Mouse (Mus musculus) lung, postnatal 10 days (tissue): ENCODE data around the gene Cnr2.

Experiments
- DNase-seq: peaks from one replicate; pipeline ENCODE4 v3.0.0; 2021

Gene Cnr2

DNA sequence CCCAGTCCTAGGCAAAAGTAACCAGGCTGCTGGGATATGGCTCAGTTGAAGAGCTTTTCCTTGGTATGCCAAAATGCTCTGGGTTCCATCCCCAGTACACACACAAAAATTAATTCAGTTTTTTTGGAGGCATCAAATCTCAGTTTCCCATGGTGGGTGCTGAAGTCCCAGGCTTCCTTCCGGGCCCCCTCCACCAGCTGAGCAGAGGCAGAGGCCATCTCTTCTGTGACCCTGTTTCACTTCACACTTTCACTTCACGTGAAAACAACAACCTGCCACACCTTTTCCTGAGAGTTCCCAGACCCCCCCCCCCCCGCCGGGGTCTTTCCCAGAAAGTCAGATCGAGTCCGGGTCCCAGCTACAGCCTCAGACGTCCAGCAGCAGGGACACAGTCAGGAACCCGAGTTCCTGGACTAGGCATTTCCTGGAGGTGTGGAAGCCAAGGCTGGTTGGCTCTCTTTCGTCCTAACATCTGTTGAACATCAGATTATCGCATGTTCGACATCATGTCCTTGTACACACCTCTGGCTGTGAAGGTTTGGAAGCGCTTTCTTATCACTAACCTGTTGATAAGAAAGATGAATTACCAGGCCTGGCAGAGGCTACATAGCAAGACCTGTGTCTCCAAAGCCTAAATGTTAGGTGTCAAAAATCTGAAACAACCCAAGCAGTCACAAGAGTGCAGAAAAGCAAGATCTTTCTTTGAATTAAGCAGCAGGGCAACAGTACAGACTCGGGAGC lies 14.3 kb downstream of the Cnr2 start:
- no peak for DNase-seq

DNA sequence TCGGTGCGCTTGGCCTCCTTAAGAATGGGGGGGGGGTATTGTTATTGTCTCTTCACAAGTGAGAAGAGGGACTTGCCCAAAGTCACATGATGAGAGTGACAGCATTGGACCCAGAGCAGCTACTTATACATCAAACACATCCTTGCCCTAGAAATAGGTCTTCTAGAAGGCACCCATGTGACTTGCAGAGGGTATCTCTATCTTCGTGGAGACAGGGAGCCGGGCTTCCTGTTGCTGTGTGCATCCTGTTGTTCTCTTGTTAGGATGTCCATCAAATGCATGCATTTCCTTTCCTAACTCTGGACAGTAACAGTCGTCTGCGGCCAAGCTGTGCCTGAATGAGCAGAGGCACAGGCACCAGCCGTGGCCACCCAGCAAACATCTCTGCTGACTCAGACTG lies 16.3 kb downstream of the Cnr2 start:
- peak; percentile 43 for DNase-seq

DNA sequence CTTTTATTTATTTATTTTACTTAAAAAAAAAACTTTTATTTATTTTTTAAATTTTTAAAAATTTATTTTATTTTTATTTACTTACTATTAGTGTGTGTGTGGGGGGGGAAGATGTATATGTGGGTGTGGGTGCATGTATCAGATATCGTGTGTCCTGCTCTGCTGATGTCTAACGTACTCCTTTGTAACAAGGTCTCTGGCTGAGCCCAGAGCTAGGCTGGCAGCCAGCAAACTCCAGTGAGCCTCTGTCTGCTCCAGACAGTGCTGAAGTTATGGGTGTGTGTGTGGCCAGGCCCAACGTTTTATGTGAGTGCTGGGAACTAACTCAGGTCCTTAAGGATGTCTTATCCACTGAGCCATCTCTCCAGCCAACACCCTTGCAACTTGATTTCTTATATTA lies 17.0 kb downstream of the Cnr2 start:
- no peak for DNase-seq

DNA sequence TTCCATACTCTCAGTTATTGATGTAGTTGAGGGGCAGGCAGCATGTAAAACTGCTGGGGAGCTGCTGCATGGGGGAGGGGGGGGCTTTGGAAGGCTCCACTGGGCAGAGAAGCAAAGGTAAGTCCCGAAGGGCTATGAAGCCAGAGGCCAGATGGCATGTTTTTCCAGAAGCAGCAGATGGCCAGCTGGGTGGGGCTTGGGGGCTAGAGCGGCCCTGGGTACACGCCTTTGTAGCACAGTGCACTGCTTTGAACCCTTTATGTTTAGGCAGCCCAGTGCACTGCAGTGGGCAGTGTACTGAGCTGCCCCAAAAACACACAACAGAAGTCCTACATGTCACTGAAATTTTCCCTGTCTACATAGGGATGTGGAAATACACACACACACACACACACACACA lies 17.6 kb downstream of the Cnr2 start:
- DNase-seq, result no peak

DNA sequence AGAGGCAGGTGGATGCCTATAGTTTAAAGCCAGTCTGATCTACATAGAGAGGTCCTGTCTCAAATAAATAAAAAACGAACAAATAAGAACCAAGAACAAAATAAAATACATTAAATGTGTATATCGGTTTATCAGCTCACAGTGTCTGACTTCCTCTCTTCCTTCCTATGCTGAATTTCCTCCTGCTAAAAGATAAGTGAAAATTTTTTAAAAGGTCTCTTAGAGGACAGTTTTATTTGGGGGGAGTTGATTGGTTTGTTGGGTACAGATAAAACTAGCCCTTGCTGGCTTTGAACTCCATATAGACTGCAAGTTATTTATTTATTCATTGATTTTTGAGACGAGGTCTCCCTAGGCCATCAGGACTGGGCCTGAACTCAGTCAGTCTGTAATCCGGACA lies 18.2 kb downstream of the Cnr2 start:
- no peak for DNase-seq

DNA sequence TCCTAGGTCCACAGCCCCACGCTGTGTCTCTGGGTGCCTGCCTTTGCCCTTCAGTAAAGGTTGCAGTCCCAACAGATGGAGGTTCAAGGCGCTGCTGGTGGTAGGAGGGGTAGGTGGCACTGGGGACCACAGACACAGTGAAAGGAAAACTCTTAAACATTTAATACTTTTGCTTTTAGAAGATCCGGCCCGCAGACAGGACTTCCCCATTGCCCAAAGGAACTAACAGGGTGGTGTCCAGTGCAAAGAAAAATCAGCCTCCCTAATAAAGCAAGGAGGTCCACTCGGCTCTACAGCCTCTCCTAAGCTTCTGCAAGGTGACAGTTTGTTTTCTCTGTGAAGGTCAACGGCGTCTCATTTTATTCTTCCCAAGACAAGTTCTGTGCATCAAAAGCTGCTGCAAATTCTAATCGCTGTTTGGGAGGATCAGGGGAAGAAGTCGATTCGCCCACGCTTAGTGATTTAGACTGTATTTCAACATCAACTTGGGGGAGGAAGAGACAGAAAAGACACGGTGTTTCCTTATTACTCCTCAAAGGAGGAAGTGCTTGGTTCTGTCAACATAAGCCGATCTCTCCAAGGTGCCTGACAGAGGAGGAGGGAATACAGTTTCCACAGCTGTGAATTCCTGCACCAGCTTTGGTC lies 23.6 kb downstream of the Cnr2 start:
- no peak for DNase-seq

DNA sequence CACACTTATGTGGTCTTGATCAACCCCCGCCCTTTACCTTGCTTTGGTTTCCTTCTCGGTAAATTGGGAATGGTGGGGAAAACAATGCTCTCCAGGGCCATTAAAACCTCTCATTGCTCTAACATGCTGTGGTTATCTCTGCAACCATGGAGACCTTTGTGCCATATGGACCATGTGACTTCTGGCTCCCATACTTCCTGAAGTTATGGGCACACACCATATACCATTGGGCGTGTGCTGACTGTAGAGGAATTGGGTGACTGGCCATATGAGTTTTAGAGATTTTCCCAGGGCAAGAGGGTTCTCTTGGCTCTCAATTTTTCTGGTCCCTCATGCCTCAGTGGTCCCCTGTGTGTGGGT lies 24.1 kb downstream of the Cnr2 start:
- DNase-seq, result no peak

DNA sequence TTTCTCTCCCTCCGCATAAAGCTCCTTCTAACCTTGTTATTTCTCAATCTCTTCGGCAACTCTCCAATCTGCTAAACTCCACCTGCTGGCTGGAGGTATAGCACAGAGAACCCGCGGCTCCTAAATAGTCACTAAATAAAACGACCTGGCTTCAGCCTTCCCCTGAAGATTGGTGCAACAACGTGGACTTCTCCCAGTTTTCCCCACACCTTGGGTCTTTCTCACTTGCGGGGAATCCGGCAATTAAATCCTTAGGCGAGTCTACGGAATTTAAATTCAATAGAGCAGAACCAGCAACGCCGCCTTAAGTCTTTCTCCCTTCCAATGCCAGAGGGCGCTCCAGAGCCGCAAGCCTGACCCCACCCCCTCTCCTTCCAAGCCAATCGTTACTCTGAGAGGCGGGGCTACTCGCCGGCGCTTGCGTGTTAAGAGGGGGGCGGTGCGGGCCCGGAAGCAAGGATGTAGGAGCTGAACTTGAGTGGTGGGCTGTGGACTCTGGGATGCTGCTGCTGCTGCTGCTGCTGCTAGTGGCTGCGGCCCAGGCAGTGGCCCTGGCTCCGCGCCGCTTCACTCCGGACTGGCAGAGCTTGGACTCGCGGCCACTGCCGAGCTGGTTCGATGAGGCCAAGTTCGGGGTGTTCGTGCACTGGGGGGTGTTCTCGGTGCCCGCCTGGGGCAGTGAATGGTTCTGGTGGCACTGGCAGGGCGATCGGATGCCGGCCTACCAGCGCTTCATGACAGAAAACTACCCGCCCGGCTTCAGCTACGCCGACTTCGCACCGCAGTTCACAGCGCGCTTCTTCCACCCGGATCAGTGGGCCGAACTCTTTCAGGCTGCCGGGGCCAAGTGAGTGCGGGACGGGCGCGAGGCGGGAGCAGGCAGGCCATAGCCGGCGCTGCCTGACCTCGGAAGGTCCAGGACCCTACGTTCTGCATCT lies 25.4 kb downstream of the Cnr2 start, which contains the start of gene Fuca1:
Gene Fuca1, plus strand, starts transcription at position 432 of the 938 bp plus-strand sequence.
- peak; percentile 98 for DNase-seq

DNA sequence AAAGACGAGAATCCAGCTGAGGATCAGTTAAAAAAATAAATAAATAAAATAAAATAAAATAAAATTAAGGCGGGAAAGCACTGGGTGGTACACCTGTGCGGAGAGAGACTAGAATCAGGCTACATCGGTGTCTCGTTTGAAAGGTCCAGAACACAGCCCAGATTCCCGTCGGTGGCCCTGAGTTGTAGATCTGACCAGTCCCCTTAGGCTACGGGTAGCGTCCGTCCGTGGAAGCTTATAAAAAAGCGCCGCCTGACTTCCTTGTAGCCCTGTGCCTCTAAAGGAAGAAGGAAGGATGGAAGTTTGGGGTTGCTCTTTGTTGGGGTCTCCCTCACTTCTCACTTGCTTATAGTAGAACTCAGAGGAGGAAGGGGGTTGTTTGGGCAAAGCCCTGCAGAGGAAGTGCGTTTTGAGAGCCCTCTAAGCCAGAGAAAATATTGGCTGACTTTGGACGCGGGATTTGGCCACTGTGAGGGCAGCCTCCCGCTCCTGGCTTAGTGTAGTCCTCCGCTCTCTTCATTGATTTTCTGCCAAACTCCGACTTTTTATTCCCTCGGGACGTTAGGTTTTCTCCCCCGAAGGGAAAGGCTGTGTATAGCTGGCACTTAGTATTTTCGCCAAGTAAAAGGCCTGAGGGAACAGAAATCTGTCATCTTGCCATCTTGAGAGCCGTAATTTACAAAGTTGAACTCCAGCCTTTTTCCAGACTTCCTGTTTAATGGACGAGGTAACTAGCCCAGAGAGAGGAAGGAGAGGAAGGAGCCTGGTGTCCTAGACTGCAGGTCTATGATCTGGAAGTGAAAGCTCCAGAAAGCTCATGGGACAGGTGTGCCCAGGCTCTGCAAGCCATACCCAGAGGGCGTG lies 26.3 kb downstream of the Cnr2 start:
- peak; percentile 28 for DNase-seq

DNA sequence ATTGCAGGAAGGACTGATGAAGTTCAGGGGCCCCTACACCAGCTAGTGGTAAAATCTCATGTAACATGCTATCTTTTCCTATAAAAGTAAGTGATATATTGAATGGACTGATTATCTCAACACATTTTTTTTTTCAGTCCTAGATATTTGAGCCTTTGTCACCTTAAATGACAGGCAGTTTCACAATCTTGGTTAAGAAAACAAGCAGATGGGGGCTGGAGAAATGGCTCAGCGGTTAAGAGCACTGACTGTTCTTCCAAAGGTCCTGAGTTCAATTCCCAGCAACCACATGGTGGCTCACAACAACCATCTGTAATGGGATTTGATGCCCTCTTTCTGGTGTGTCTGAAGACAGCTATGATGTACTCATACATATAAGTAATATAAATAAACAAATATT lies 27.0 kb downstream of the Cnr2 start:
- DNase-seq, result no peak

DNA sequence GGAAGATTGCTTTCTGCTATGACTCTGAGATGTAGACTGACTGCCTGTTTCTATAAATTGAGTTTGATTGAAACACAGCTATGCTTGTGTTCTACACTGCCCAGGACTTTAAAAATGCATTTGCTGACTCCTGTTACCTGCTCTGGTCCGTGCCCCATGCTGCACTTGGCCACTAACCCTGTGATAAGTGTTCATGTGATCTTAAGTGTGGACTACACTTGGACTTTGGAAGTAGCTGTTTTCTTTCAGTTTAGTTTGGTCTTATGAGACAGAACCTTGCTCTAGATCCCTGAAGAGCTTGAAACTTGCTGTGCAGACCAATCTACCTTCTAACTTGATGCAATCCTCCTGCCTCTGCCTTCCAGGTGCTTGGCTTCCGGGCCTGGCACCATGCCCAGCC lies 29.2 kb downstream of the Cnr2 start:
- no peak for DNase-seq

DNA sequence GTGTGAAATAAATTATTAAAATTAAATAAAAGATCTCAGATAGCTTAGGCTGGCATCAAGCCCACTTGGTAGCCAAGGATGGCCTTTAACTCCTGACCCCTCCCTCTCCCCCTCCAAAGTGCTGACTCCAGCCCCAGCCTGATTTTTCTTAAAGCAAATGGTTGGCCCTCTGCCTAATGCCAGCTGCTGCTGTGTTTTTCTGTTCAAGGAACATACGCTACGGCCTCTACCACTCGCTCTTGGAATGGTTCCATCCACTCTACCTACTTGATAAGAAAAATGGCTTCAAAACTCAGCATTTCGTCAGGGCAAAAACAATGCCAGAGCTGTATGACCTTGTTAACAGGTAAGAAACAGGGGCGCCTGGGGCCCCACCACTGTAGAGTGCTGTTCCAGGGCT lies 30.1 kb downstream of the Cnr2 start:
- DNase-seq, result peak; percentile 30

DNA sequence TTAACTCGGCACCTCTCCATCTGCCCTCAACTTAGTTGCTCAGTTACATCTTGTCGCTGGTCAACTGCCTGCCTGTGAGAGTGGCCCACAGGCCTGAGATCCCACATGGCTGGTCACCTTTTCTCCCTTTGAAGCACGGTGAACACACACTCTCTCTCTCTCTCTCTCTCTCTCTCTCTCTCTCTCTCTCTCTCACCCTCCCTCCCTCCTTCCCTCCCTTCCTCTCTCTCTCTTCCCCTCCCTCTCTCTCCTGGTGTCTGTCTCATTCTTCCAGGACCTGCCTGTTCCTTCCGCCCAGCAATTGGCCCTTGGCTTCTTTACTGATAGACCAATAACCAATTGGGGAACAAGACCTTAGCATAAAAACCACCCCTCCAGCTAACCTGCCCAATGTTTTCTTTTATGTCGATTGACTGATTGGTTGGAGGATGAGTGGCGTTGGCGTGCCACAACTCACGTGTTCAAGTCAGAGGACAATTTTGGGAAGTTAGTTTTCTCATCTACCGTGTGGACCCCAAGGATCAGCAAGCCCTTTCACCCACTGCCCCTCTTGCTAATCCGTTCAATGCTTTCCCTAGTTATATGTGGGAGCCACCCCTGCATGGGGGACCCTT lies 31.1 kb downstream of the Cnr2 start:
- DNase-seq, result no peak

DNA sequence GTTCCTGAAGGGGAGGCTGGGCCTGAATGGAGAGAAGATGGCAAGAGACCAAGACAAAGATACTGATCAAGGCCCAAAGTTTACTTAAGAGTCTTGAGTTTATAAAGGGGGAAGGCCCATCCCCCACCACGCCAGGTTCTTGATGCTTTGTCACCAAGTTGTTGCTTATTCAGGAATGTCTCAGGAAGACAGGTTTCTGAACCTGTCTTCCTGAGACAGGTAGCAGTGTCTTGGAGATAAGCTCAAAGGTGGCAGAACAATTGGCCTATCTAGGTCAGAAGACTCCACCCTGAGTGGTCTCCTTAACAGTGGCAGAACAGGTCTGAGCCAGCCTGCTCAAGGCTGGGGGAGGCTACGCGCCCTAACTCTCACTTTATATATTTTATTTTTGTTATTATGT lies 31.7 kb downstream of the Cnr2 start:
- DNase-seq, result no peak

DNA sequence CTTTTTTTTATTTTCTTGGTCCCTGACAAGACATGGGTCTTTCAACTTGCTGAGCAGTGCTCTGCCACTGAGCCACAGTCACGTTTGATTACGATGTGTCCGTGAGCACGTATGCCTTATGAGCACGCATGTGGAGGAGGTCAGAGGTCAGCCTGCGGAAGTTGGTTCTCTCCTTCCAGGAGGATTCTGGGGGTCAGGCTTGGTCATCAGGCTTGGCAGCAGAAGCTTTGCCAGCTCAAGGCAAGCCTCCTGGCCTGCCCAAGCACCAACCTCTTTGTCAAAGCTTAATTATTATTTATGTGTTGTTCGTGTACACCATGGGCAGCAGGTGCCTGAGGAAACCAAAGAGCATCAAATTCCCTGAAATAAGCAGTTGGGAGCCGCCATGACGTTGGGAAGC lies 33.2 kb downstream of the Cnr2 start:
- no peak for DNase-seq

DNA sequence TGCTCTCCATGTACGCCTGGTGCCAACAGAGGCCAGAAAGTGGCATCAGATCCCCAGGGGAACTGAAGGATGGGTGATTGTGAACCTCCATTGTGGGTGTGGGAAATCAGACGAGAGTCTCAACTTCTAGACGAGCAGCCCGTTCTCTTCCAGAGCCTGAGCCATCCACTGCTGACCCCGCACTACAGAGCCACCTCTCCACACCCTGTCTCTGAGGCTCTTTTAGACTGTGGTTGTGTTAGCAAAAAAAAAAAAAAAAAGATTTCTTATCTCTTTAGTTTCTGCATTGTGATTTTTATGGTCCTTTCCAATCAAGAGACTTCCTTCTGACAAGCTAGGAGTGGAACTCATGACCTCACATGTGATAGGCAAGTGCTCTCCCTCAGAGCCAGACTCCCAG lies 34.2 kb downstream of the Cnr2 start:
- DNase-seq, result no peak

DNA sequence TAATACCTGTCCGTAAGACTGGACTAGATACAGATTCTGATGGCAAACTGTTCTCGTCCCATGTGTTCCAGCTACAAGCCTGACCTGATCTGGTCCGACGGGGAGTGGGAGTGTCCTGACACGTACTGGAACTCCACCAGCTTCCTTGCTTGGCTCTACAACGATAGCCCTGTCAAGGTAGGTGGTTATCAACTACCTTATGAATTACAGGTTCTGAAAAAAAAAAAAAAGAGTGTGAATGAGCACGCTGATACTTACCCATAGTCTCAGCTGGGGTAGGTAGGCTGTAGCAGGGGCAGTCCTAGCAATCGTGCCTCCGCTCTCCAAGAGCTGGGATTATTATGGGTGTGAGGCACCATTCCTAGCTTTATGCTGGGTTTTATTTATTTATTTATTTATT lies 34.6 kb downstream of the Cnr2 start:
- no peak for DNase-seq

DNA sequence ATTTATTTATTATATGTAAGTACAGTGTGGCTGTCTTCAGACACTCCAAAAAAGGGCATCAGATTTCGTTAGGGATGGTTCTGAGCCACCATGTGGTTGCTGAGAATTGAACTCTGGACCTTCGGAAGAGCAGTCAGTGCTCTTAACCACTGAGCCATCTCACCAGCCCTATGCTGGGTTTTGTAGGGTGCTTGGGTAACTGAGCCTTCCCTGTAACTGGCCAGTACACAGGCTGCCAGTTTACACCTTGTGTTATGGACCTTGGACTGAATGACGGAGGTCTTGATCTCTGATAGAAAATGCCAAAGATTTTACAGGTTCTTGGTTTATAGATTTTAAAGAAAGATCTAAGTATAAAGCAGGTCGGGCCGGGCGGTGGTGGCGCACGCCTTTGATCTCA lies 35.0 kb downstream of the Cnr2 start:
- no peak for DNase-seq

DNA sequence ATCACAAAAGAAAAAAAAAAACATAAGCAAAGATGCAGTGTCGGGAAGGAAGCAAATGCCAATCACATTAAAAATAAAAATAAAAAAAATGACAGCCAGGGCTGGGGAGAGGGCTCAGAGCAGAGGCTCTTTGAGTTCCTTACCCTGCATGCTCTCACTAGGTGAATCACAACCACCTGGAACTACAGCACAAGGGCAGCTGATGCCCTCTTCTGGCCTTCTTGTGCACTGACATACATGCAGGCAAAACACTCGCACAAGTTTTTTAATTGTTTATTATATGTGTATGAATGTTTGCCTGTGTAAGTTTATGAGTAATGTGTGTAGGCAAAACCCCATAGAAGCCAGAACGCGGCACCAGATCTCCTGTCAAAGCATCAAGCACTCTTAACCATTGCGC lies 36.6 kb downstream of the Cnr2 start:
- peak; percentile 44 for DNase-seq

DNA sequence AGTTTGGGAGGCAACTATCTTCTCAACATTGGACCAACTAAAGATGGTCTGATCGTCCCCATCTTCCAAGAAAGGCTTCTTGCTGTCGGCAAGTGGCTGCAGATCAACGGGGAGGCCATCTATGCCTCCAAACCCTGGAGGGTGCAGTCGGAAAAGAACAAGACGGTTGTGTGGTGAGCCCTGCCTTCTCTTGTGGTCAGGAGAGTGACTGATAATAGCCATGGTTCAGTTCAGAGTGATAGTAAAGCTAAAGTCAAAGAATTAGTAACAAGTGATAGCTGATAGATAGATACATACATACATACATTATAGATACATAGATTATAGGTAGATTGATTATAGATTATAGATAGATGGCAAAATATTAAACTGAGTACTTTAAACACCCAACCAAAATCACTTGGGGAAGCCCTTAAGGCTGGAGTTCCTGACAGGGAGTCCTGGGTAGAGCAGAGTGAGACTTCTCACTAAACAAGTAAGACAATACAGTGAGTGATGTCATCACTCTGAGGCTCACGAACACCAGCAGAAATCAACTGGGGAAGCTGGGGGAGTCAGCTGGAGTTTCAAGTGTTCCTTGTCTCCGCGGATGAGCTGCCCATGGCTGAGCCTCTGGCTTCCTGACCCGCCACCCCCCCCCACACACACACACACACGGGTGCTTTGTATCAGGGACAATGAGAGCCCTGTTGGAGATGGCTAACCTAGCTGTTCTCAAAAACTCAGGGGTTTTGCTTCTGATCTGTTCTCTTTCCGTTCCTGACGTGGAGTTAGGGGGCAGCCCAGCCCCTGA lies 39.7 kb downstream of the Cnr2 start:
- DNase-seq, result no peak

DNA sequence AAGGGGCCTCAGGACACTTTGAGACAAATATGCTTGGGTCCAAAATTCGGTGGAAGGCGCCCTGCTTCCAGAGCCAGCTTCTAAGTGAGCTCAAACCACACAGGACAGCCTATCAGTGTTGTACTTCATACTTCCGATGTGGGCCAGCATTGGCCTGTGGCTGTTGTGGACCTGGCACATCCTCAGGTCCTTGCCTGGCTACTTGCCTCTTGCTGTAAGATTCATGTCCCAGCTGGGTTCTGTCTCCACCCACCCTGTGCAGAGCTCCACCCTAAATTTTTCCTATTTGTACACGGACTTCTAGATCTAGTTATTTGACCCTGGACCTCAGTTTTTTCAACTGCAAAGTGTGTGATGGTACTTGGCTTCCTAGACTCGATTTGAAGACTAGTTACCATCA lies 40.3 kb downstream of the Cnr2 start:
- peak; percentile 75 for DNase-seq

DNA sequence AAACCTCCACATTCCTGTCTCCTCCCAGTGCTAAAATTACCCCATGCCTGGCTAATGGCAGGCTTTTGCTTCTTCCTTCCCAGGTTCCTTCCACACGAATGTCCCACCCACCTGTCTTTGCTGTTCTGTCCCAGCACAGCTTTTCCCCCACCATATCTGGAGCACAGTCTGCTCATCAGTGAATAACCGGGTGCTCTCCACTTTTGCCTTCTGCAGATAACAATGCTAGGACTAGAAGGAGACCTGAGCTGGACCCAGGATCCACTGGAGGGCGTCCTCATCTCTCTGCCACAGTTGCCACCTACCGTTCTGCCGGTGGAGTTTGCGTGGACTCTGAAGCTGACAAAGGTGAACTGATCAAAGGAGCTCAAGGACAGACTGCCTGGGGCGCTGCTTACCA lies 43.7 kb downstream of the Cnr2 start:
- DNase-seq, result no peak
